ENCODE assay signal across 15 mouse cellular contexts in the genomic region with DNA sequence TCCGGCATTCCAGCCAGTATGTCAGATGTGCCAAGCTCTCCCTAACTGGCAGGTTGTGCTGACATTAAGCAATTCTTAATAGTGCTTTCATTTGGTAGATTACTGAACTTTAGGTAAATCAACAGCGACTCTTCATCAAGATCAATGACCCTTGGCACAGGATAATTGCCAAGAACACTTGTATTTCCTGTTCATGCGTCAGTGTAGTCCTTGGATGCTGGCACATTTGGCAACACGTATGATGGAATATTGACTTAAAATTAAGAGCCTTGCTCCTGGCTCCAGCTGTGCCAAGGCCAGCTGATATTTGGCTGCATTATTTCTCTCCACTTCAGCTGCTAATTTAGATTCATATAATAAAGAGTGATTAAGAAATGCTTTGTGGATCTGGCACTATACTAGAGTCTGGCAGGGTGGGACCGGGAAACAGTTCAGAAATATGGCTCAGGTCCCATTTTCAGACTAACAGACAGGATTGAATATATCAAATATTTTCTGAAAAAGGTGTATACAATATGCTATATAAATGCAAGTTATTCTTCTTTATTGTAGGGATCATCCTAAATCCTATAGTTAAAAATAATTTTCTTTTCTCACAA.
A peak's percentile ranks its signal among the peaks of the same experiment; 100 is the strongest.
DNase-seq lines count a peak whose midpoint lies in the region; ATAC-seq and TF ChIP-seq lines count a peak whose summit lies in the region.
"Had no signal": no experiment of that assay in that cellular context is flagged by ENCODE, and none has a peak within 500 bp of the region (broad histone marks: within the 10 kb centered on the region; RNA-seq: fewer than 3 reads in every experiment).

No protein-coding gene starts in this region.

- no peak overlapping the region for H3K4me3 ChIP-seq in hindbrain, embryonic 16.5 days (ENCODE audit: low read length)
- no peak overlapping the region for H3K4me3 ChIP-seq in hindbrain, embryonic 12.5 days
- H3K4me3 ChIP-seq in lung, postnatal 0 days (ENCODE audit: low read depth, low read length), result no peak overlapping the region
- H3K4me3 ChIP-seq: heart, embryonic 15.5 days; kidney, embryonic 15.5 days; liver, embryonic 12.5 days had no signal

- peak; percentile 57 for DNase-seq in adrenal gland, adult 2 months
- DNase-seq in adrenal gland, postnatal 25 days, result no peak
- peak; percentile 62 for DNase-seq in brain, embryonic 14.5 days (ENCODE audit: low read depth)
- peak; percentile 78 for DNase-seq in lung, postnatal 0 days (ENCODE audit: low spot score)
- no peak for DNase-seq in B cell, adult 2 months
- DNase-seq in heart, adult 9 months (ENCODE audit: low spot score in 2 of 2), result no peak
- DNase-seq: cerebellum, adult 9-11 months; midbrain, embryonic 14.5 days; thymus, postnatal 36 days had no signal

- H3K4me2 ChIP-seq in hindbrain, embryonic 16.5 days (ENCODE audit: low read length), result no peak overlapping the region
- no peak overlapping the region for H3K4me2 ChIP-seq in hindbrain, embryonic 12.5 days (replicated peaks)
- H3K4me2 ChIP-seq in lung, postnatal 0 days (replicated peaks; ENCODE audit: low read depth, low read length), result no peak overlapping the region
- H3K4me2 ChIP-seq: heart, embryonic 15.5 days; kidney, embryonic 15.5 days; liver, embryonic 12.5 days had no signal

- no peaks in the 10 kb centered on the region for H3K36me3 ChIP-seq in hindbrain, embryonic 16.5 days (ENCODE audit: control insufficient read depth, insufficient read depth, low read length)
- H3K36me3 ChIP-seq in hindbrain, embryonic 12.5 days, result no peaks in the 10 kb centered on the region
- no peaks in the 10 kb centered on the region for H3K36me3 ChIP-seq in lung, postnatal 0 days (ENCODE audit: insufficient read depth, low read length)
- H3K36me3 ChIP-seq: heart, embryonic 15.5 days; kidney, embryonic 15.5 days; liver, embryonic 12.5 days had no signal

- H3K9me3 ChIP-seq in hindbrain, embryonic 16.5 days (ENCODE audit: control insufficient read depth, low read length), result no peaks in the 10 kb centered on the region
- H3K9me3 ChIP-seq in hindbrain, embryonic 12.5 days (replicated peaks), result no peaks in the 10 kb centered on the region
- H3K9me3 ChIP-seq in lung, postnatal 0 days (ENCODE audit: low read length), result no peaks in the 10 kb centered on the region
- H3K9me3 ChIP-seq: heart, embryonic 15.5 days; kidney, embryonic 15.5 days; liver, embryonic 12.5 days had no signal

- H3K9ac ChIP-seq in hindbrain, embryonic 16.5 days (ENCODE audit: low read depth, low read length), result no peak overlapping the region
- no peak overlapping the region for H3K9ac ChIP-seq in hindbrain, embryonic 12.5 days
- H3K9ac ChIP-seq in lung, postnatal 0 days (replicated peaks; ENCODE audit: low read depth), result no peak overlapping the region
- H3K9ac ChIP-seq: heart, embryonic 15.5 days; kidney, embryonic 15.5 days; liver, embryonic 12.5 days had no signal

- ATAC-seq in hindbrain, embryonic 16.5 days, result peak; percentile 54; the same call in 1 of the 2 replicates
- no peak for ATAC-seq in hindbrain, embryonic 12.5 days (ENCODE audit: low FRiP score)
- peak; percentile 70 for ATAC-seq in lung, postnatal 0 days
- ATAC-seq: liver, embryonic 12.5 days had no signal

- peak; percentile 94 for TF ChIP-seq EP300 in lung, postnatal 0 days (IDR thresholded peaks at IDR 0.05)

- TF ChIP-seq POLR2A in brain, embryonic 14.5 days (IDR thresholded peaks at IDR 0.05; ENCODE audit: borderline replicate concordance, extremely low read depth, insufficient read depth, insufficient read length, poor library complexity, severe bottlenecking), result no peak

- H3K27ac ChIP-seq in hindbrain, embryonic 16.5 days (ENCODE audit: low read depth, low read length), result no peak overlapping the region
- no peak overlapping the region for H3K27ac ChIP-seq in hindbrain, embryonic 12.5 days
- no peak overlapping the region for H3K27ac ChIP-seq in lung, postnatal 0 days (ENCODE audit: low read length)
- H3K27ac ChIP-seq: heart, embryonic 15.5 days; kidney, embryonic 15.5 days; liver, embryonic 12.5 days had no signal

- TF ChIP-seq CTCF in brain, embryonic 14.5 days (IDR thresholded peaks at IDR 0.05; ENCODE audit: borderline replicate concordance, extremely low read depth, insufficient read depth, insufficient read length), result no peak
- TF ChIP-seq CTCF in lung, postnatal 0 days (IDR thresholded peaks at IDR 0.05), result no peak

- H3K4me1 ChIP-seq in hindbrain, embryonic 16.5 days (ENCODE audit: control insufficient read depth, insufficient read depth, low read depth, low read length), result no peaks in the 10 kb centered on the region
- no peaks in the 10 kb centered on the region for H3K4me1 ChIP-seq in hindbrain, embryonic 12.5 days
- peaks cover 3% of the 10 kb centered on the region; the same call in 1 of the 2 replicates for H3K4me1 ChIP-seq in lung, postnatal 0 days (ENCODE audit: insufficient read depth, low read depth, low read length)
- H3K4me1 ChIP-seq: heart, embryonic 15.5 days; kidney, embryonic 15.5 days; liver, embryonic 12.5 days had no signal

- H3K27me3 ChIP-seq in hindbrain, embryonic 16.5 days (replicated peaks; ENCODE audit: control insufficient read depth, insufficient read depth, low read length), result no peaks in the 10 kb centered on the region
- H3K27me3 ChIP-seq in hindbrain, embryonic 12.5 days, result no peaks in the 10 kb centered on the region
- H3K27me3 ChIP-seq in lung, postnatal 0 days (replicated peaks; ENCODE audit: insufficient read depth, low read length), result no peaks in the 10 kb centered on the region
- H3K27me3 ChIP-seq: CH12.LX; heart, embryonic 15.5 days; kidney, embryonic 15.5 days; liver, embryonic 12.5 days had no signal

- 60% methylated on average over 5 of the region's 5 CpGs for WGBS in hindbrain, embryonic 16.5 days
- 78% methylated on average over 5 of the region's 5 CpGs for WGBS in hindbrain, embryonic 12.5 days
- WGBS in lung, postnatal 0 days, result 31% methylated on average over 5 of the region's 5 CpGs

Comparison
In these comparisons a context has a peak if more than half of its experiments do, and no peak if none do; other contexts are left out.
1. DNase-seq: peak in adrenal gland, adult 2 months (single experiment), brain, embryonic 14.5 days (single experiment) and lung, postnatal 0 days (single experiment); none in adrenal gland, postnatal 25 days (single experiment), B cell, adult 2 months (0 of 2) and heart, adult 9 months (0 of 2).